Mouse (Mus musculus) adrenal gland, adult 2 months (tissue): ENCODE measurements around the gene Il13. TPM values are rescaled to one million over a fixed set of nuclear protein-coding genes. Genes with fewer than 3 reads are reported as not detected.

Experiments
- DNase-seq: peaks from one replicate; pipeline ENCODE4 v3.0.0; 2021
- long read RNA-seq: library from polyadenylated mRNA; stranded (forward); transcript quantifications from one replicate; pipeline ENCODE4 v2.0.0, GENCODE M21; 2021
- polyA plus RNA-seq: library from polyadenylated mRNA; depleted of rRNA; stranded (reverse); fragments of >200 nt; gene quantifications from 2 replicates; pipeline ENCODE4 v1.2.3, GENCODE M21; 2012; rRNA removed
- total RNA-seq, 2 experiments: library from RNA; stranded (reverse); gene quantifications; 2 replicates each; pipeline ENCODE4 v1.2.3; 2021

The Il13 gene
- total RNA-seq (not detected), polyA plus RNA-seq (not detected in 2 replicates)
- long read RNA-seq, result 0 reads

DNA sequence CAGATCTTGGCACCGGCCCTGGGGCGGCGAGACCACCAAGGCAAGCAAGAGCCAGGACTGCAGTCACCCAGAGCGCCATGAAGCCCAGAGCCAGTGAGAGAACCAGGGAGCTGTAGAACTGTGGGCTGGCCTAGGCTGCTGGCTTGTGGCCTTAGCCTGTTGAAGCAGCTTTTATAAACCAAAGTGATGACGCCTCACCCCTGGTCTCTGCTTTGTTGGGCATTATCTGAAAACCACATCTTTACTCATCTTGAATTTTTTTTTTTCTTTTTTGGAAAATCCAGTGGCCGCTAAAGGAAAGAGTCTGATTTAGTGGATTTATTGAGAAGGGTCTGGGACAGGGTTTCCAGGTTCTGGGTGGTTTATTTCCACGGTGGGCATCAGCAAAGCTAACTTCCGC, at the start of gene Il13:
Gene Il13, minus strand, starts transcription at position 147 of the 400 bp plus-strand sequence.
- DNase-seq, result no peak

- DNase-seq, result no peak
Measured at GRCm38 (mm10) chr11:53682994-53683530, 48.6 kb upstream of the Il13 start.

- DNase-seq, result no peak
Measured at GRCm38 (mm10) chr11:53682170-53682569, 47.7 kb upstream of the Il13 start.

- DNase-seq, result no peak
Measured at GRCm38 (mm10) chr11:53681686-53682085, 47.2 kb upstream of the Il13 start.

- DNase-seq, result no peak
Measured at GRCm38 (mm10) chr11:53680141-53680540, 45.6 kb upstream of the Il13 start.

DNA sequence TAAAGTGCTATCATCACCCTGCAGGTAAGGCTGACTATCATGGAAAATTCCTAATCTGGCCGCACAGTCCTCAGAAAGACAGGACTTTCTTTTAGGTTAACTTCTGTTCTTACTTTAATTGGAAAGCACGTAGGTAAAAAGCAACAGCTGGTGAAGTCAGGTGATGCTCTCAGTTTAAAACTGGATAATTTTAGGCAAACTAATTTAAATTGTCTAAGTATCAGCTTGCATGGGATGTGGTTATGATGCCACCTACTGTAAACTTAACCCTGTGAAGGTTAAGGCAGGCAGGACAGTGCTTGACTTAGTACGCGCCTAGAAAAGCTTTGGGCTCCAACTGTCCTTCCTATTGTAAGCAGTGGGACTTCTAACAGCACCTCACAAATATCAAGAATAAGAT, 36.9 kb upstream of the Il13 start:
- no peak for DNase-seq

- no peak for DNase-seq
Measured at GRCm38 (mm10) chr11:53664091-53664490, 29.6 kb upstream of the Il13 start.

GRCm38 (mm10) chr11:53662794-53663674, 28.5 kb upstream of the Il13 start:
- no peak for DNase-seq

DNA sequence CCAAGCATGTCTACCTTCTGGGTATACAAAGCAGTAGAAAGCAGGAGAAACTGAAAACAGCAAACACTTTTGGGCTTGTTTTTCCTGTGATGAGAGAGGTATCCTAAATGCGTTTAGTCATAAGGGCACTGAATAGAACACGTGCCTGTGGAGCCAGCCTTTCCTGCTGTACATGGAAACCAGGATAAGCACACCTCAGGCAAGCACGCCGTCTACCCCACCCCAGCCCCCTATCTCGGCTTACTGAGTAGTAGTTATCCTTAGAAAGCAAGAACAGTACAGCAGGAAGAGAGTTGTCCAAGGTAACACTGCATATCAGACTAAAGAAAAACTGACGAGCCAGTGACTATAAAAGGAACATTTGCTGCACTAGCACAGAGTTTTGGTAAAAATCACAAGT, 23.3 kb upstream of the Il13 start:
- DNase-seq, result no peak

GRCm38 (mm10) chr11:53657381-53657780, 22.9 kb upstream of the Il13 start:
- DNase-seq, result no peak

DNA sequence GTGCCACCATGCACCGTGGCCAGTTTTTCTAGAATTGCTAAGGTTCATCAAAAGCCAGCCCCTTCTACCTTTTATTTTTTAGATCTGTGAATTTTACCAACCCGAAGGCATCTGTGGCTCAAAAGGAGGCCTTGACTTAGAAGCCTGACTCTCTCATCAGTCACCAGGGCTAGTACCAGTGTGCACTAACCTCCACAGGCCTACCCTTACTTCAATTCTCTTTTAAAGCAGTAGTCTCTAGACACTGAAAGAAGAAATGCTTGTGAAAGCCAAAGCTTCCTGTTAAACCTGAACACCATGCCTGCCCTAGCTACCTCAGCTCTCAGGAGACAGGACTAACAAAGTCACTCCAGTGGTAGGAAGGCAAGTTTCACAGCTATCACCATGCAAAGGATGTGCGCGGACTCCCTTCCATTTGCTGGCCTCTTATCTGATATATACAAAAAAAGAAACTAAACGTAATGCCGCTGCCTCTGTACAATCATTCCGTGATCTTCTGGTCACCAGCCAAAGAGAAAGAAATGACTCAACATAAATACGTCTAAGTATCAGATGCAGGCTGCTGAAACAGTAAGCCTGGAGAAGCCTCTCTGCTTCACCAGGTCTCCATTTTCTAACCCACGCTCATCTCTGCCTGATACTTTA, 22.2 kb upstream of the Il13 start:
- peak; percentile 7 for DNase-seq

DNA sequence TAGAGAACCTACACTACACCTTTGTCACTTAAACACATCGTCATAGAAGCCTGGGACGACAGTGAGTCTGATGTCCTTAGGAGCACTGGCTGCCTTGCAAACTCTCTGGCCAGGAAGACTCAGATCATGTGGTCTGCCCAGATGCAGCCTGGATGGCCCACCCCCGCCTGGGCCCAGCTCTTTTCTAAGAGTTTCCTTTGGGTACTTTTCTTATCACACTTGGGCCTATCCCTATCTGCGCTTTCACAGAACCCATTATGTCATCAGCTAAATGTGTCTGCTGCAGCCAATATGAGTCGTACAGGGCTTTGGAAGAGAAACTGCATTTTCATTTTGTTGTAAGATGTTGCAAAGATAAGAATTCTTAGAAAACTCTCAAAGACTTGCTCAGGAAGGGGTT, 20.5 kb upstream of the Il13 start:
- no peak for DNase-seq

DNA sequence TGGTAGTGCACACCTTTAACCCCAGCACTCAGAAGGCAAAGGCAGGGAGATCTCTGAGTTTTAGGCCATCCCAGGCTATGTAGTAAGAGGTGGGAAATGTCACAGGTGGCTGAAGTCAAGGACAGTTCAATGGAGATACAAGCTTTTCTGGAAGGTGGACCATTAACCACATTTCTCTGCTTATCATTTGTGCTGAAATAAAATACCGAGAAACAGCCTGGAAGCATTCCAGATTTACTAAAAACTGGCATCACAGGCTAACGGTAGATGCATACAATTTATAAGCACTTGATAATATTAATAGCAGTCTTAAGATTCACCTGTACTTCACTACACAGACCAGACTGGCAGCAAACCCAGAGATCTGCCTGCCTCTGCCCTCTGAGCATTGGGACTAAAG, 17.9 kb upstream of the Il13 start:
- DNase-seq, result no peak

DNA sequence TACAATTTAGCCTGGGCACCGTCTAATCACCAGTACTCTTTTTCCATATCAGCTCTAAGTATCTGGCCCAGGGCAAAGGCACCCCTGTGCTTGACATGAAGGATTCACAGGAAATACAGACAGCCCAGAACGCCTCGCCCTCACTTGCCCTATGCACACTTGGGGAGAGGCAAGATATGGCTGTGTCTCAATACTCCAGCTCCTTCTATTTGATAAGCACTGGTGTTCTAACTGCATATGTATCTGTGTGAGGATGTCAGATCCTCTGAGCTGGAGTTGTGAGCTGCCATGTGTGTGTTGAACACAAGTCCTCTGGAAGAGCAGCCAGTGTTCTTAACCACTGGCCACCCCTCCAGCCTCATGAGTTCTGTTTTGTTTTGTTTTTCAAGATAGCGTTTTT, 16.9 kb upstream of the Il13 start:
- DNase-seq, result no peak

GRCm38 (mm10) chr11:53644017-53644416, 9.5 kb upstream of the Il13 start:
- no peak for DNase-seq

DNA sequence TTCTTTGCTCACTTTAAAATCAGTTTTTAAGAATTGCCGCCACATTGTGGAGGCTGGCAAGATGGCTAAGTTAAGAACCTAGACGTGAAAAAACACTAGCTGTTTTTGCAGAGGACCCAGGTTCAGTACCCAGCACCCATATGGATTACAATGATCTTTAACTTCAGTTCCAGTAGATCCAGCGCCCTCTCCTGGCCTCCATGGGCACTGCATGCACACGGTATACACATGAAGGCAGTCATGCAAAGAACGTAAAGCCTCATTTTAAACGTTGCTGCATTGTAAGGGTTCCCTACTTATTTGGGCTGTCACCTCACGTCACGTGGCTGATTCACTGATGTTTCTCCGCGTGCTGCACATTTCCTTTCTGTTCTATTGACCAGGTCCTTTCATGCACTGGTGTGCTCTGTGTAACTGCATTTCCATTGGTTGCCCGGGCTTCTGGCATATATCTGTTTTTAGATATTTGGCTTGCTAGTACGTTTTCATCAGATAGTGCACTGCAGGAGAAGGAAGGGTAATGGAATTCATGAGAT, 8.3 kb upstream of the Il13 start:
- no peak for DNase-seq

DNA sequence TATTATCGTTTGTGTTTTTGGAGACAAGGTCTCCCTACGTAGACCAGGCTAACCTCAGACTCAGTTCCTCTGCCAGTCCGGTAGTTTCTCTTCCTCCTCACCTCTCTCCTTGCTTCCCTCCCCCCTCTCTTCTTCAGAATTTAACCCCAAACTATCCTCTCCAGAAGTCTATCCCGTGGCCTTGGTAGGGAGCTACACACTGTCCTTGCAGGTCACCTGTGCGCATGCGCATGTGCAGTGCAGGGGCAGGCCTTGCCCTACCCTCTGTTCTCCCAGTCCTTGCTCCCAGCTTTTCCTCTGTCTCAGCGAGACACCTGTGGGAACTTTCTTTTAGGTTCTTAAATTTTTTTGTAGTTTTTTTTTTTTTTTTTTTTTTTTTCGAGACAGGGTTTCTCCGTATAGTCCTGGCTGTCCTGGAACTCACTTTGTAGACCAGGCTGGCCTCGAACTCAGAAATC, 3.3 kb upstream of the Il13 start:
- DNase-seq, result no peak

DNA sequence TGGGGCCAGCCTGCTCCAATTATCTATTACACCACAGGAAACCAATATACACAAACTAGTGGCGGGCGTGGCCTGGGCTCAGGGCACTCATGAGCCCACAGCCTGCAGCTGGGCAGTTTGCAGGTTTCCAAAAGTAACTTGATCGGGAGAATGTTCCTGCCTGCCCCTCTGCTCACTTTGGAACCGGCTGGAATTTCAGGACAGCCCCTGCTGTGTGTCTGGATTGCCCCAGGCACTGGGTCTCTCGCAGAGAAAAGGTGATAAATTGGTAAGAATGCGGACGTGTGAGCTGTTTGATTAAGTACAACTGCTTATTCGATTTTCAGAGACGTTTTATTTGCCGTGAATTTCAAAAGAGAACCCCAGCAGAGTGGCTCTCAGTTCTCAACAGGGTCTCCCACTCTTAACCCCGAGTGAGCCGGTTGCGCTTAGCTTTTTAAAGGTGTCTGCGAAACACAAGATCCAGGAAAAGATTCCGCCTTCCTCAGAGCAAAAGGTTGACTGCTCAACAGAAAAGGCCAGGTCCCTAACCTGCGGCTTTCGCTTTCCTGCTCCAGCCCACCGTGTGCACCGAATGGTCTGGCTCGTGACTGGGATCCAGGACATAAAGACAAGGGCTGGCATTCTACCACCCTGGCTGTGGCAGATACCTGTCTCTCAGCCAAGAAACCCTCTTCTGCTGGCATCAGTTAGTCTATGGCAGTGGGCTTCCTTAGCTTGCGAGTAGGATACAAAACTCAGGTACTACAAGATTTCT, 2.7 kb upstream of the Il13 start:
- no peak for DNase-seq

GRCm38 (mm10) chr11:53636183-53636646, 1.7 kb upstream of the Il13 start:
- DNase-seq, result peak; percentile 21

DNA sequence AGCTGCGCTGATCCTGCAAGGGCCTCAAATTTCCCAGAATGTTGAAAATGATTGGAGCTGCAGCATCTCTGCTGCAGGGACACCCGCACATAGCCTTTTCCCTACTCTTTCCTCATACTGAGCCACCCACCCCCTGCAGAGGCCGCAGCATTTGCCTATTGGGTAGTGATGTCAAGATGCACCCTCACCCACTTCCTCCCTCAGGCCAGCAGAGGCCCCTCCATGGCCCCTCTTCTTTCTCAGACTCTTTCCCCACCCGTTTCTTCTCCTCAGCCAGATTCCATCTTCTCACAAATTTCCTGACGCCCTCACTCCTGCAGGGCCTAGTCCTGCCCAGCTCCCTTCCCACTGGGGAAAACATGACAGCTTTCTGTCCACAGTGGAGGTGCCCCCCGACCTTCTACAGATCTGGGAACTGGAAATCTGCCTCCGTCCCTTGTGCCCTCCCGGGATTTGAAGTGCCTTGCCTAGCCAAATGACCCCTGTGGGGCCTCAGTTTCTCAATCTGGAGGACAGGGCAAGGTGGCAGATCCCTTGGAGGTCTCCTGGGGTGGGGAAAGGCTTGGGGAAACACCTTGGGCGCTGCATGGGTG, 1.2 kb upstream of the Il13 start:
- no peak for DNase-seq

- DNase-seq, result no peak
Measured at GRCm38 (mm10) chr11:53633644-53634043, 858 bp downstream of the Il13 start.
